Mouse (Mus musculus) ovary, postnatal 36 days (tissue): ENCODE measurements at regions not wholly inside any gene's neighbourhood (a gene's known extent, or its start where the extent isn't known, plus 50 kb on each side); places are given as distances from the start of the nearest gene placed in this dataset.

Experiments
- DNase-seq: peaks from one replicate; pipeline ENCODE4 v3.0.0; 2022; ENCODE audit warnings: low spot score, mixed read lengths

DNA sequence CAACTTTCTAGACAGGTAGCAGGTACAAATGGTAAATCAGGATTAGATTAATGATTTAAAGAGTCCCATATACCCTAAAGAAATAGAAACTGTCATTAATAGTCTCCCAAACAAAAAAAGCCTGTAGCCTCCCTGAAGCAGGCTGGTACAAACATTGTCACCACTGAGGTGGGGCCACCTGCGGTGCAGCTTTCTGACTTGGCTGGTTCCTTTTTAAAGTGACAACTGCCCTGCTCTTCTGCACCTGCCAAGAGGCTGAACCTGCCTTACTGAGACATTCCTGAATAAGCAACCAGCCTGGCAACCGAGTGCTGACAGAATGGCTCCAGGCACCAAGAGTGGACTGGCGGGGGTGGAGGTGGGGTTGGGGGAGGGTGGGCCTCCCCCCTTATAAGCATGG is 687.0 kb upstream of the Vrk2 start:
- no peak for DNase-seq

DNA sequence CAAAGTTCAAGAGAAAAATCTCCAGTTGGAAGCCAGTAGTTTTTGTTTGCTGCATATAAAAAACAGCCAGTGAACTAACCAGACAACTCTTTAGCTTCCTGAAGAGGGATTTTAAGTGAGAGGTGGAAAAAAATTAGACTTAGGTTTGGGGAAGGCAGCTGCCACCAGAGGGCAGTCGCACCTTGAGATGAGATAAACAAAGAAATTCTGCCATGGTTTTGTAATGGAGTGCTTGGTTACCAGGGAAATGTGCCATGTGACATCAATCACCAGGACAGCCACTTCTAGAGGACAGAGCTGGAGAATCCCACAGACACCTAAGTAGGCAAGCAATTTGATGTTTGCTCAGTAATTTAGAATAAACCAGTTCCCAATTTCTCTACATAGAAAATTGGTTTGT is 670.5 kb upstream of the Vrk2 start:
- peak; percentile 19 for DNase-seq

DNA sequence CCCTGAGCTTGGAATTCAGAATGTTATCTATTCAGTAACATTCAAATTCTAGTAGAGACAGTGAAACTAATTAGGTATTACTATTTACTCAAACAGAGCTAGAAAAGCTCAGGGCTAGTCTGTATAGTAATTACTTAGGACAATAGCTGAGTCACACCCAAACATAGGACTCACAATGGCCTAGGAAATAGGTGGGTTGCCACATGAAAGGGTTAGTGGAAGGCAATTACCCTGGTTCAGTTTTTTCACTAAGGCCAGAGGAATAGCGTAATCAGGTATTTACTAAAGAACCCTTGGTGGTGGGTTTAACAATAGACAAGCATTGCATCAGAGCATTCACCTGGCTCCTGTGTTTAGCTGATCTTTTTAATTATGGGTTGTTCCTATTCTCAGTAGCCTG is 664.7 kb upstream of the Vrk2 start:
- no peak for DNase-seq

DNA sequence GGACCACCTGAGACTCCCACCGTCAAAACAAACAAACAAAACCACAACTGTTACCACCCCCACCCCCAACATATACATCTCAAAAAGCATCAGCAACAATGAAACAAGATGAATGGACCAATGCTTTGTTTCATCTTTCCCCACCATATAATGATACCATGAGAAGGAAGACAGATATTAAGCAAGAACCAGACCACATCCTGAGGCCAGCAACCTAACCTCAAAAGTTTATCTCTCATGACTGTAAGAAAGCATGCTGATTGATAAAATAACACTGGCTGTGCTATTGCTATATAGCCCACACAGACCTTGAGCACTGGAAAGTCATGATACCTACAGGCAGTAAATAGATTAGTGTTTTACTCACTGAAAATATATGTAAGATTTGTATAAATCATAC is 642.1 kb upstream of the Vrk2 start:
- no peak for DNase-seq

DNA sequence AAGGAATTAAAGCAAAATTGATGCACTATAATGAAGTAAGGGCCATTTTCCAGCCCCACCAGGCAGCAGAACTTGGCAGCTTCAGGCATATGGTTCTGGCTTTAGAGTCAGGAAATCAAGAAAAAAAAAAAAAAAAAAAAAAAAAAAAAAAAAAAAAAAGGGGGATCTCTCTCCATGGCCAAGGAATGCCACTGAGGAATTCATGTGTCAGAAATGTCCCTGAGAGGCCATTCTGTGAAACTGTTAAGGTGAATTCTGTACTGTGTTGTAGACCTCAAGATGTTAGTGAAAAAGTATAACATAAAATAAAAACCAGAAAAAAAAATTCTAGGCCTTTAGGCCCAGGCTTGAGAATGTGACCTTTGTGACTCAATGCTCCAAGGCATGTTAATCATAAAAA is 632.7 kb upstream of the Vrk2 start:
- no peak for DNase-seq

DNA sequence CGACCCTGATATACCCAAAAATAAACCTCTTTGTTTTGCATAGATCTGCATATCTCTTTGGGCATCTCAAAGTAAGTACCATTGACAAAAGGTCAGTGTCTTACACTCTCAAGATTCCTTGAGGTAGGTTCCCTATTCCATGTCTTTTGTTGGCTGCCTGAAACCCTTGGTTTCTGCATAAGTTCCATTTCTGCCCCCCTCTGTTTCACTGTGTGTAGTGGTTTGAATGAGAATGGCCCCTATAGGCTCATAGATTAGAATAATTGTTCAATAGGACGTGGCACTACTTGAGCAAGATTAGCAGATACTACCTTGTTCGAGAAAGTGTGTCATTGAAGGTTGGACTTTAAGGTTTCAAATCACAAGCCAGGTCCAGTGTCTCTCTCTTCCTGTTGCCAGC is 628.6 kb upstream of the Vrk2 start:
- DNase-seq: no peak

DNA sequence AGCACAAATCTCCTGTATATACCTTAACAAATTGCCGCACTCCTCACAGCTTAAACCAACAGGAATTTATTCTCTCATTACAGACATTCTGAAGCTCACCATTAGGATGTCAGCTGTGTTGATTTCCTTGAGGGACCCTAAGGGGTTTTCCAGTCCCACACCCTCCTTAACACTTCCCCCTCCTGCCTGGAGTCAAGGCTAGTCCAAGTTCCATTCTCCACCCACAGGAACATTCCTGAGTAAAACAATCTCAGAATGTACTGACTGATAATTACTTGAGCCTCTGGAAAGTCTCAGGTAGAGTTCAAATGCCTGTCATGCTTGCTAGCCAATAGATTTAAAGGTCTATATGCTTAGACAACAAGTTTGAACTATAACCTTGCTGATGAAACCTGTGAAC is 628.2 kb upstream of the Vrk2 start:
- DNase-seq: no peak

DNA sequence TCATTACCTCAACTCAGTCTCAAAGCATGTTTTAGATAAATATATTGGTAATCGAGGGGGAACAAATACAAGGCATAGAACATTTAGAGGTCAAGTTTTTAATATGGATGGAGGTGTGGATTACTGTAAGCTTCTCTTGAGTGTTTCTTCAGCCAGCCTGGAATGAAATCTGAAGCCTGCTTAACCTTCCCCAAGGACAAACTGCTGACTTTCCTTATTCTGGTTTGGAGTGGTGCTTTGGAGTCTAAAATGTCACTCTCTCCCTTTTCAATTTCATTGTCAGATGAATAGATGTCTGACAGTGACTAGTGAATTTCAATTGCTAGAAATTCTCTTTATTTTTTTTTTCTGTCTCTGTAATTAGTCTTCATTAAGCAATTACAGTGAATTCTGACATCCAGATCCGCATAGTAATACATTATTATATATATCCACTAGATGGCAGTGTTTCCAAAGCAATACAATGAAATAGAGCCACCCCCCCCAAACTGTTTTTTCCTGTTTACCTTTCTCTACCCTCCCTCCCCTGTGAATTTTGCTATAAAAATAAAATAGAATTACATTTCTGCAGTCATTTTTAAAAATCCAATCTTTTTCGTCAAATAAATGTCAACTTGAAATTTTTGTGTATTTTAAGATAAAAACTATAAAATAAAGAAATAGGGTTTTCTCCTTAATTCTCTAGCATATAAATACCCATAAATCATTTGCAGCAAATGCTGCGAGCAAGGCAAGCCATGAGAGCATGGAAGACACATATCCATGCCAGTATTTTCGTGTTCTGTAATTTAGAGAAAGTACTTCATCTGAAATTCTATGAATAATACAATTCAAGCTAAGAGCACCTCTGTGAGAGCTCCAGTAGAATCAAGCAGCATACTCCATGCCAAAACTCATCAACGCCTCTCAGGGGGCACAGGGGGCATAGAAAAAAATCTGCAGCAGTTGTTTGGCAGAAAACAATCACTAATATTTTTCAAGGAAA is 626.2 kb upstream of the Vrk2 start:
- DNase-seq: no peak

DNA sequence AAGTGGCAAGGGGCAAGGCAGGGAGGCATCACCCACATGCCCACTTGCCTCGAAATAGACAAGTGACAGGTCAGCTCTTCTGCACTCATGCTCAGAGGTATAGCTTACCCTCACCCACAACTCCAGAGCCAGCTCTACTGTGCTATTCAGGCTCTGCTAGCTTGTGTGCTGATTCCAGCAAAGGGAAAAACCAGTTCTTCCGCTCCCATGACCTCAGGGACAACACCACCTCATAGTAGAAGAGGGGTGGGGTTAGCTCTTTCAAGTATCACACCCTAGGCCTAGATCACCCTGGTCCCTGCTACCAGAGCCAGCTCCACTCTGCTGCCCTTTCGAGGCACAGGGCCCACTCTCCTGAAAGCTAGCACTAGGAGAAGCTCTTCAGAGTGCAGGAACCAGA is 622.0 kb upstream of the Vrk2 start:
- no peak for DNase-seq

DNA sequence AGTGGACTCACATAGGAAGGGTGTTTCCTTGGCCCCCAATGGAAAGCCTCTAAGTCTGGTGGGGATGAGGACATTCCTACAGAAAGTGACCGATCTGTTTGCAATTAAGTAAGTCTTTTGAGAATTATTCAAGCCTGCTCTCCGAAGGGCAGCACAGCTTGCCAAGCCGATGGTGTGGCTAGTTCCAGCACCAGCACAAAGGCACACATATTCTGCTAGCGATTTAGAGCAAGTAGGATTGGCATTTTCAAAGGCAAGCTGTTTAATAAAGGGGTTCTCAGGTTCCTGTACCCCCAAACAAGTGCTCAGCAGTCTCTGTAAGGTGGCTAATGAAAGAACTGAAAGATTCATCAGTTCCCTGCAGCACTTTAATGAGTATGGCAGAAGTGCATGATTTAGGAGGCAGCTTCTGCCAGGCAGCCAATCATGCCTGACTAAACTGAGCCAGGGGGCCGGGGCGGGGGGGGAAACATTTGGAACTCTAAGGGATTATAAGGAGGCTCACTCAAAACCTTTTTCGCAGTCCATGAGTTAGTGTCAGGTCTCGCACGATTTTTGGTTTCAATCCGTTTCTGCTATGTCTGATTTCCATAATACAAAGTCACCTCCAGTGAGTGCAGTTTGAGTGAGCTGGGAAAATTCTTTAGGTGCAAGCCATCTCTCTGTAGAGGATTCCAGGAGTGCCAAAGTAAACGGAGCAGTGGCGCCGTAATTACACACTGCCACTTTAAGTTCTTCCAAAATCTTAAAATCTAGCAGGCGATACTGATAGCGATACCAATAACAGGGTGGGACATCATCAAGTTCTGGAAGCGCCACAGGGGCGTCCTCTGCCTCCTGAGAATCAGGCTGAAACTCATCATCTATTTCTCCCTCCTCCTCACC is 609.8 kb upstream of the Vrk2 start:
- no peak for DNase-seq

DNA sequence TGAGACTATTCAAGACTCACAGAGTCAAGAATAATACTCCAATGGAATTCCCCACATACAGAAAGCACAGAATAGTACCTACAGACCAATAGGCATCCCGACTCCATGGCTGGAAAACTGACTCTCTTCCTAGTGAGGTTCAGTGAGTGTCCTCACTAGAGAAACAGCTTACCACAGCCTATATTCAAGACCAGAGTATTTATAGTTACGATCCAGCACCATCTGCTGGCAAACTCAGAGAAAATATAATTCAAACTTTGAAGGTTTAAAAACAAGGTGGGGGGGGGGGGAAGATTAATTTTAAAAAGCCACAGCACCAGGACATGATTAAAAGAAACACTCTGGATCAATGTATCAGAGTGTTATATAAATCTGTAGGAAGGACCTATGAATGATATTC is 590.2 kb upstream of the Vrk2 start:
- DNase-seq: no peak

DNA sequence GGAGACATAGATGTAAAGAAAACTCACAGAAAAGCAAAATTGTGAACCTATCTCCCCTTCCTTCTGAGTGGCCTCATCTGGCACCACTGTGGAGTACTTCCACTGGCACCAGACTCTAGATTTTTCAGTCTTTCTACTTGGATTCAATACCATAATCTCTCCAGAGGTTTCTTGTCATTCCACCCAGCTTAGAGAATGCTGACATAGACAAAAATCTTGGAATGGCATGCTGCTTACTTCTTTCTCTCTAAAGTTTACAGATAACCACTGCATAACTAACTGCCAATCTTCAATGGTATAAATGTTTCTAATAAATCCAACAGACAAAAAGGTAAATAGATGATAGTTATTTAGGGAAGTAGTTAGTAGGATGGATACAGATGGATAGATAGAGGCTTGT is 589.6 kb upstream of the Vrk2 start:
- DNase-seq: no peak

DNA sequence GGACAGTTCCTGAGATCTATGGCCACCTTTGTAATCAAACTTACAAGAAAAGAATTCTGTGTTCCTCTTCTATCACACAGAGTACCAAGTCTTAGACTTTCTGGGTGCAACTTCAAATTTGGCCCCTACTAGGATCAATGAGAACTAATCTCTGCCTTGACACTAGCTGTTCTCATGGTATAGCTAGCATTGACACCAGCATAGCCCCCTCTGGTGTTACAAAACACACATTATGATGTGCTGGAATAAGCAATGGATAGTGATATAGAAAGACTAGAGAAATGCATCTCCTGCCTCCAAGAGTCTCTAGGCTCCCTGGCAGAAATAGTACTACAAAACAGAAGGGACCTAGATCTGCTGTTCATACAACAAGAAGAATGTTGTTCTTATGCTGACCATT is 566.6 kb upstream of the Vrk2 start:
- DNase-seq: no peak
